In the genomic region with DNA sequence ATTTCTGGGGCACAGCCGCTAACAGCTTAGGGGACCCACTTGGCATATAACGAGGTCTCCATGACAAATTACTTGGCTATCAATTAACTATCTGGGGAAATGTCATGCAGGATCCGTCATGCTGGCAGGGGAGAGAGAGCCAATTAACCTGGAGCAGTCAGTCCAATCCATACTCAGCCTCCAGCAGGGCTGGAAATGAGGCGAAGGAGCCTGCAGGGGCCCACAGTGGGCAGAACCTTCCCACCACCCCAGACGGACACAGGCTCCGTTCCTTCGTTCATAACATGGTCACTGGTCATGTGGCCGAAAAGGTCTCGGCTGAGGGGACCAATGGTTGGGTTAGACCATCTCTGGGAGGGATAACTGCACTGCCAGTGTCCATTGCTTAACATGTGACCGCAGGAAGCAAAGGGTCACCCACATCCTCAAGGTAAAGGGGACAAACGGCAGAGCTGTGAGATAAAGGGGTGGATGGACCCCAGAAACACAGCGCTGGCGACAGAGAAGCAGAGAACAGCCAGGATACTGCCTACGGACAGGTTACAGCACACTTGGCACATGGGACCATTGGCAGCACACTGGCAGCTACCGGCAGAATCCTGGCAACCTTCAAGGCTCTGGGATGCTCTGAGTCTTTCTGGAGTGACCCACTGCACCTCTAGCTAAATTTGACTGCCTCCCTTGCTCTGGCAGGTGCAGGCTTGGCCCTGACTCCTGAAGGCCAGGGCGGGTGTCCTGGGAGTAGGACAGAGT, we compare ENCODE assay signal across 9 mouse cellular contexts. TPM values are rescaled to one million over a fixed set of nuclear protein-coding genes. Genes with fewer than 3 reads are reported as not detected.
DNase-seq lines count a peak whose midpoint lies in the region; ATAC-seq lines count a peak whose summit lies in the region.
"Had no signal": no experiment of that assay in that cellular context is flagged by ENCODE, and none has a peak within 500 bp of the region (broad histone marks: within the 10 kb centered on the region; RNA-seq: fewer than 3 reads in every experiment).

No protein-coding gene starts in this region.

- H3K9ac ChIP-seq in heart, embryonic 14.5 days (ENCODE audit: low read length) = no peak overlapping the region
- no peak overlapping the region for H3K9ac ChIP-seq in limb, embryonic 12.5 days (replicated peaks)

- H3K4me1 ChIP-seq in heart, embryonic 14.5 days (ENCODE audit: control insufficient read depth in 2 of 2, insufficient read depth in 2 of 2, low read length in 2 of 2) = no peaks in the 10 kb centered on the region
- H3K4me1 ChIP-seq in limb, embryonic 12.5 days (replicated peaks) = peaks cover 35% of the 10 kb centered on the region

- no peaks in the 10 kb centered on the region for H3K9me3 ChIP-seq in heart, embryonic 14.5 days (ENCODE audit: control insufficient read depth, low read length)
- H3K9me3 ChIP-seq in limb, embryonic 12.5 days = no peaks in the 10 kb centered on the region

- ATAC-seq in heart, embryonic 14.5 days (ENCODE audit: insufficient number of reproducible peaks, insufficient read depth, low FRiP score, low read depth) = no peak
- ATAC-seq in limb, embryonic 12.5 days (ENCODE audit: insufficient number of reproducible peaks, insufficient read depth, low FRiP score, low TSS enrichment, low read depth) = no peak

- H3K4me3 ChIP-seq in heart, embryonic 14.5 days (ENCODE audit: control insufficient read depth in 1 of 2, insufficient read depth in 1 of 2, low read depth in 1 of 2, low read length in 2 of 2) = no peak overlapping the region
- H3K4me3 ChIP-seq in limb, embryonic 12.5 days (replicated peaks) = peak overlapping the region; percentile 29

- 45% methylated on average over 16 of the region's 16 CpGs for WGBS in heart, embryonic 14.5 days
- 48% methylated on average over 16 of the region's 16 CpGs for WGBS in limb, embryonic 12.5 days

- H3K27me3 ChIP-seq in heart, embryonic 14.5 days (ENCODE audit: control insufficient read depth, insufficient read depth, low read length) = peaks cover 26% of the 10 kb centered on the region
- peaks cover 54% of the 10 kb centered on the region for H3K27me3 ChIP-seq in limb, embryonic 12.5 days

- H3K36me3 ChIP-seq in heart, embryonic 14.5 days (ENCODE audit: control insufficient read depth, insufficient read depth, low read length) = no peaks in the 10 kb centered on the region
- no peaks in the 10 kb centered on the region for H3K36me3 ChIP-seq in limb, embryonic 12.5 days

- H3K4me2 ChIP-seq in heart, embryonic 14.5 days (ENCODE audit: low read length) = peak overlapping the region; percentile 50
- H3K4me2 ChIP-seq in limb, embryonic 12.5 days = peak overlapping the region; percentile 52

- no peak overlapping the region for H3K27ac ChIP-seq in heart, embryonic 14.5 days (replicated peaks in 1 of 2; ENCODE audit: control insufficient read depth in 1 of 2, insufficient read depth in 1 of 2, low read depth in 2 of 2, low read length in 2 of 2)
- no peak overlapping the region for H3K27ac ChIP-seq in limb, embryonic 12.5 days

- DNase-seq in heart, postnatal 4 days = no peak
- peak; percentile 80 for DNase-seq in cerebellum, adult 11 months
- peak; percentile 25 for DNase-seq in fat pad, adult 2 months (ENCODE audit: extremely low read depth, low read depth, low spot score)
- DNase-seq in frontal cortex, adult 2 months (ENCODE audit: extremely low spot score in 1 of 2, low spot score in 1 of 2) = no peak
- DNase-seq in spleen, postnatal 4 days (ENCODE audit: low spot score in 2 of 2) = no peak
- DNase-seq in layer of hippocampus, adult 9-10 months (ENCODE audit: low spot score) = no peak
- DNase-seq: heart, postnatal 14 days had no signal

RNA-seq across cellular contexts. Expression of gene Endov, which starts 23.1 kb away (rescaled TPM):
- 9.0 and 9.1 TPM in 2 replicates for polyA plus RNA-seq in heart, embryonic 14.5 days (2014; fragmentation: Nextera tagmentation; extraction: Ambion mirVana)
- total RNA-seq in heart, postnatal 4 days (2021) = 10 to 100 TPM; 15.7 to 17.4 TPM
- 21.3 and 21.6 TPM in 2 replicates for polyA plus RNA-seq in limb, embryonic 12.5 days (2016; fragmentation: Nextera tagmentation; extraction: Ambion mirVana)
- polyA plus RNA-seq in frontal cortex, adult 2 months (2012; rRNA removed) = 21.3 and 21.9 TPM in 2 replicates

RNA-seq across cellular contexts. Expression of gene Nptx1, which starts 33.3 kb away (rescaled TPM):
- 0.81 and 0.89 TPM in 2 replicates for polyA plus RNA-seq in heart, embryonic 14.5 days (2014; fragmentation: Nextera tagmentation; extraction: Ambion mirVana)
- total RNA-seq in heart, postnatal 4 days (2021) = under 1 TPM; 0.50 to 0.74 TPM
- 1.0 and 1.4 TPM in 2 replicates for polyA plus RNA-seq in limb, embryonic 12.5 days (2016; fragmentation: Nextera tagmentation; extraction: Ambion mirVana)
- 84.6 and 86.3 TPM in 2 replicates for polyA plus RNA-seq in frontal cortex, adult 2 months (2012; rRNA removed)

Comparison
In these comparisons a context has a peak if more than half of its experiments do, and no peak if none do; other contexts are left out.
1. DNase-seq: peak in cerebellum, adult 11 months (single experiment) and fat pad, adult 2 months (single experiment); none in heart, postnatal 4 days (single experiment), frontal cortex, adult 2 months (0 of 2), spleen, postnatal 4 days (0 of 2) and layer of hippocampus, adult 9-10 months (single experiment).
2. RNA of gene Nptx1, which starts 33.3 kb away (polyA plus RNA-seq): 84.6 to 86.3 TPM in frontal cortex, adult 2 months; 1.0 to 1.4 TPM in limb, embryonic 12.5 days and 0.81 to 0.89 TPM in heart, embryonic 14.5 days; every median in the first group is over 10 times any median in the second.